Mouse (Mus musculus) heart, embryonic 13.5 days (tissue): ENCODE data around the gene Slit3. TPM values are rescaled to one million over a fixed set of nuclear protein-coding genes. Genes with fewer than 3 reads are reported as not detected.

Source experiments
- ATAC-seq: fragments of 200-750 bp; cut with Nextera tagmentation; 2 replicates; pipeline ENCODE4 v1.8.0; 2017; ENCODE audit warnings: moderate TSS enrichment; ENCODE audit not compliant: insufficient number of reproducible peaks, low FRiP score, low TSS enrichment; ENCODE audit errors: extremely low read depth
- H3K27ac ChIP-seq: fragments of 300-500 bp; sonication (generic); replicated peaks from 2 replicates; pipeline ENCODE4 v1.5.1; 2015; ENCODE audit warnings: moderate library complexity, mild to moderate bottlenecking, inconsistent platforms
- H3K27me3 ChIP-seq: fragments of 300-500 bp; sonication (generic); replicated peaks from 2 replicates; pipeline ENCODE4 v1.6.1; 2015; ENCODE audit warnings: mild to moderate bottlenecking, inconsistent platforms
- H3K36me3 ChIP-seq: fragments of 300-500 bp; sonication (generic); 2 replicates; pipeline ENCODE4 v1.6.1; 2015; ENCODE audit warnings: mild to moderate bottlenecking, inconsistent platforms
- H3K4me1 ChIP-seq: fragments of 300-500 bp; sonication (generic); 2 replicates; pipeline ENCODE4 v1.6.1; 2015; ENCODE audit warnings: inconsistent platforms
- H3K4me2 ChIP-seq: fragments of 300-500 bp; sonication (generic); 2 replicates; pipeline ENCODE4 v1.6.1; 2015; ENCODE audit warnings: inconsistent platforms, mild to moderate bottlenecking, moderate library complexity
- H3K4me3 ChIP-seq: fragments of 300-500 bp; sonication (generic); 2 replicates; pipeline ENCODE4 v1.5.1; 2015; ENCODE audit warnings: moderate library complexity, mild to moderate bottlenecking, inconsistent platforms
- H3K9ac ChIP-seq: fragments of 300-500 bp; sonication (generic); 2 replicates; pipeline ENCODE4 v1.6.1; 2015; ENCODE audit warnings: inconsistent platforms, mild to moderate bottlenecking, moderate library complexity
- H3K9me3 ChIP-seq: fragments of 300-500 bp; sonication (generic); 2 replicates; pipeline ENCODE4 v1.6.1; 2016; ENCODE audit warnings: inconsistent platforms
- WGBS: fragments of 180-500 bp; shearing (Covaris S2); methylation state at CpG from one replicate; pipeline ENCODE4 v1.1.7; 2015; ENCODE audit warnings: mixed read lengths; 5-methylcytosine and 5-hydroxymethylcytosine counted together
- polyA plus RNA-seq: library from polyadenylated mRNA; unstranded; fragments of >200 nt; fragmentation: Nextera tagmentation; extraction: Ambion mirVana; gene quantifications from 2 replicates; pipeline ENCODE4 v1.2.1, GENCODE M21; 2015

Slit3 gene
- polyA plus RNA-seq, 1 experiment from 2014 or later: 12.5 TPM

DNA sequence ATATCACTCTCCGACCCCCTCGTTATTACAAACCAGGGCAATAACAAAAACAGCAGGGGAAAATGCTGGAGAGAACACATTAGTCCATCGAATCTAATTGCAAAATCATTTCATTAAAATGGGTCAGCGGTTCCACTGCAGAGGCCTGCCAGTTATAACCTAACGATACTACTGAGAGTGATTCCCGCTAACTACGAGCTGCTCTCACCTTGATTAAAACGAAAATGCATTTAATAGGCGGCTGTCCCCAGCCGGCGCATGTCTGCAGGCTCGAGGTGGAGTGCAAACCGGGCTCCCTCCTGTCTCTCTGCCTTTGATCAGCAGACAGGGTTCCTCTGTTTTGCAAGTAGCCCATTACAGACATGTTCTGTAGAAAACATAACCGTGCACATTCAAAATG is 498.4 kb downstream of the Slit3 start:
- ATAC-seq: no peak
- Histone ChIP-seq H3K9me3 (no peaks in the 10 kb centered on the region), H3K9ac (no peak overlapping the region), H3K36me3 (no peaks in the 10 kb centered on the region), H3K4me2 (no peak overlapping the region), H3K4me3 (no peak overlapping the region), H3K27ac (no peak overlapping the region), H3K4me1 (peaks cover 15% of the 10 kb centered on the region), H3K27me3 (no peaks in the 10 kb centered on the region)
- 81% methylated on average over 14 of the region's 14 CpGs for WGBS

DNA sequence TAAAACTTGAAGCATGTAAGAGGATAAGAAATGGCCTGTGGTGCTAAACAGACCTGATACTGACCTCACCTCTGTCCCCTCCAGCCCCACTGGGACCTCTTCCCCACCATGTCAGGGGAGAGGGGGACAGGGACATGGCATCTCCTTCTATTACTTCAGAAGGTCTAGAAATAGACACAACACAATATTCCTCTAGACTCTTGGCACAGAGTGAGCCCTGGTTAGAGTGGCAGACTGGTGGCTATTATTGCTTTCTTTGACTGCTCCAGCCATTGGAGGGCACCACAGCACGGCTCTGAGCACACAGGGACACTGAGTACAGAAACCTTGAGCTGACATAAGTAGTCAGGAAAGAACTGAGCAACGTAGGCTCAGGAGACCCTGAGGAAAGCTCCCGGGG is 501.7 kb downstream of the Slit3 start:
- H3K9me3 ChIP-seq: no peaks in the 10 kb centered on the region
- 80% methylated on average over 3 of the region's 3 CpGs for WGBS
- no peak for ATAC-seq

GRCm38 (mm10) chr11:35624515-35625270 is 503.7 kb downstream of the Slit3 start:
- Histone ChIP-seq H3K36me3 (peaks cover under 1% of the 10 kb centered on the region; the same call in 1 of the 2 replicates), H3K4me3 (no peak overlapping the region), H3K9me3 (no peaks in the 10 kb centered on the region), H3K4me1 (peaks cover 46% of the 10 kb centered on the region), H3K27ac (0 out of 2 replicates have a peak overlapping the region, but pooled peaks have one; percentile 17), H3K9ac (no peak overlapping the region), H3K27me3 (no peaks in the 10 kb centered on the region), H3K4me2 (no peak overlapping the region)
- 59% methylated on average over 21 of the region's 21 CpGs for WGBS
- no peak for ATAC-seq

More for the DNA sequence above, 501.7 kb downstream of the Slit3 start:
- no peak overlapping the region for H3K4me2 ChIP-seq
- H3K4me1 ChIP-seq: peaks cover 42% of the 10 kb centered on the region
- no peak overlapping the region for H3K27ac ChIP-seq
- H3K4me3 ChIP-seq: no peak overlapping the region
- no peaks in the 10 kb centered on the region for H3K36me3 ChIP-seq
- H3K27me3 ChIP-seq: no peaks in the 10 kb centered on the region
- no peak overlapping the region for H3K9ac ChIP-seq

GRCm38 (mm10) chr11:35625576-35625975 is 504.6 kb downstream of the Slit3 start:
- no peak overlapping the region for H3K4me3 ChIP-seq
- no peak overlapping the region for H3K9ac ChIP-seq
- 0 out of 2 replicates have a peak overlapping the region, but pooled peaks have one; percentile 17 for H3K27ac ChIP-seq
- H3K27me3 ChIP-seq: no peaks in the 10 kb centered on the region
- no peak overlapping the region for H3K4me2 ChIP-seq
- no peaks in the 10 kb centered on the region for H3K9me3 ChIP-seq
- 0 out of 2 replicates have a peak, but pooled peaks have one; percentile 40 for ATAC-seq
- peaks cover 9% of the 10 kb centered on the region for H3K36me3 ChIP-seq
- 34% methylated on average over 6 of the region's 6 CpGs for WGBS
- peaks cover 44% of the 10 kb centered on the region for H3K4me1 ChIP-seq

DNA sequence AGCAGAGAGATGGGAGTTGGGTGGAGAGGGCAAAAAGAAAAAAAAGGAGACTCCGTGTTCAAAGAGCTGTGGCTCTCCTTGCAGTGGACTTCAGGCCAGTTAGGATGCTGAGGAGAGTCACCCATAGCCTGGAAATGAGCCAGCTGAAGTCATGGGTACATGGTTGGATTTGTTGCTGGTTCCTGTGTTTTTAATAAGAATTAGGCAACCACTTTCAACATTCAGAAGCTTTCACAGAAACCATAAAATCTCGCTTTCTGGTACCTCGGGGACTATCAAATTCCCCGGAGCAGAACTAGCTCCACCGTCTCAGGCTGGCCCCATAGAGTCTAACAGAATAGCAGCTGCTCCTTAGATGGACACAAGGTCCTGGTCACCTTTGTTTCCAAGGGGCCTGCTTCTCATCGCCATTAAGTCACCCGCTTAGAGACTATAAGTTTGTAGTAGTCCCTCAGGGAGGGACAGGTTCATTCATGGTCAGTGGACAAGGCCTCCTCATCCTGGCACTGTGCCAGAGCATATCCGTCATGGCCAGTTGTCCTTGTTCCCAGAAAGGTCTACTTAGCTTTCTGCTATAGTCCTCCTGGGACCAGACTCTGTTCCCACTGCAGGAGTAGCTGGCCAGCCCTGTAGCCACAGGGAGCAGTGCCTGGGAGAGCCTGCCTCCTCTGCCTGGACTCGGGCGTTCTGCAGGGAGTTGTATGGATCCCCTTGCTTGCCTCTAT is 505.3 kb downstream of the Slit3 start:
- 78% methylated on average over 10 of the region's 10 CpGs for WGBS
- H3K9me3 ChIP-seq: no peaks in the 10 kb centered on the region
- peaks cover 36% of the 10 kb centered on the region for H3K4me1 ChIP-seq
- no peak overlapping the region for H3K4me2 ChIP-seq
- no peak overlapping the region for H3K4me3 ChIP-seq
- H3K9ac ChIP-seq: no peak overlapping the region
- H3K27me3 ChIP-seq: no peaks in the 10 kb centered on the region
- 0 out of 2 replicates have a peak overlapping the region, but pooled peaks have one; percentile 3 for H3K27ac ChIP-seq
- H3K36me3 ChIP-seq: peaks cover 10% of the 10 kb centered on the region
- no peak for ATAC-seq

DNA sequence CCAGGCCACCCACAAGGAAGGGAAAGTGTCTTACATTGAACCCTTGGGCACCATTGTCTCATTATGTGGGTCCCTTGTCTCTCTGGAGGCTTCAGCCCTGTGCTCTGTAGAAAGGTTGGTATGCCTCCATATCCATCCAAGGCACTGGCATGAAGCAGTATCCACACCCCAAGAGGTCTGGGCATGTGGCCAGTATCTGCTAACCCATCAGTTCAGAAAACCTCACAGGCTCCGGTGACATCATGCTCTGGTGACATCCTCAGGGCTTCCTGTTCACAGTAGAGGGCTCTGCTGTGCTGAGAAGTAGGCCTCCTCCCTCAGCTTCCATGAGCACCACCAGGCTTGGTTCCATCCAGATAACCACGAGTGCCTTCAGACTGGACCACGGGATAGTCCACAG is 506.8 kb downstream of the Slit3 start:
- H3K27ac ChIP-seq: no peak overlapping the region
- no peak overlapping the region for H3K4me3 ChIP-seq
- ATAC-seq: no peak
- H3K9me3 ChIP-seq: no peaks in the 10 kb centered on the region
- no peaks in the 10 kb centered on the region for H3K27me3 ChIP-seq
- peaks cover 35% of the 10 kb centered on the region for H3K4me1 ChIP-seq
- 67% methylated on average over 3 of the region's 3 CpGs for WGBS
- peaks cover 10% of the 10 kb centered on the region for H3K36me3 ChIP-seq
- no peak overlapping the region for H3K4me2 ChIP-seq
- no peak overlapping the region for H3K9ac ChIP-seq

GRCm38 (mm10) chr11:35632262-35632661 is 511.2 kb downstream of the Slit3 start:
- WGBS: 66% methylated on average over 5 of the region's 5 CpGs
- H3K4me3 ChIP-seq: no peak overlapping the region
- H3K4me1 ChIP-seq: peaks cover 16% of the 10 kb centered on the region
- no peak overlapping the region for H3K4me2 ChIP-seq
- ATAC-seq: no peak
- H3K36me3 ChIP-seq: peaks cover 12% of the 10 kb centered on the region
- H3K27ac ChIP-seq: no peak overlapping the region
- no peak overlapping the region for H3K9ac ChIP-seq
- no peaks in the 10 kb centered on the region for H3K9me3 ChIP-seq
- no peaks in the 10 kb centered on the region for H3K27me3 ChIP-seq

DNA sequence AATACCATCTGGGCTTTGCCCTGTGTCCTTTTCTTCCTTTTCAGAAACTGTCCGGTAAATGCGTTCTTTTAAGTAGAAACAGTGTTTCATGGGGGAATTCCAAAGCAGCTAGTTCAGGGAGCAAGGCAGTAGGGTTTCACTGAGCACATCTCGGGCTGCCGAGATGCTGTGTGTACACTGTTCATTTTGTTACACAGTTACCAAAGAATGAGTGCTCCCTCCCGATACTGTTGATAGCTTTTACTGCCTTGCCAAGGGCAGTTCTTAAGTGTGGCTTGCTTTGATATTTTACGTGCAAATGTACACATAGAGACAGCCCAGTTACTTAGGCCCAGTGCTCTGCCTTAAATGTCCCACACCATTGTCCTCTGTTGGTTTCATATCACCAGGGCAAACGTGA is 516.1 kb downstream of the Slit3 start:
- no peak for ATAC-seq
- Histone ChIP-seq H3K27ac (no peak overlapping the region), H3K4me3 (no peak overlapping the region), H3K9ac (no peak overlapping the region), H3K9me3 (no peaks in the 10 kb centered on the region), H3K4me2 (no peak overlapping the region), H3K27me3 (no peaks in the 10 kb centered on the region), H3K36me3 (0 out of 2 replicates have a peak, but pooled peaks cover 2% of the 10 kb centered on the region), H3K4me1 (peaks cover 13% of the 10 kb centered on the region)
- 81% methylated on average over 7 of the region's 7 CpGs for WGBS

DNA sequence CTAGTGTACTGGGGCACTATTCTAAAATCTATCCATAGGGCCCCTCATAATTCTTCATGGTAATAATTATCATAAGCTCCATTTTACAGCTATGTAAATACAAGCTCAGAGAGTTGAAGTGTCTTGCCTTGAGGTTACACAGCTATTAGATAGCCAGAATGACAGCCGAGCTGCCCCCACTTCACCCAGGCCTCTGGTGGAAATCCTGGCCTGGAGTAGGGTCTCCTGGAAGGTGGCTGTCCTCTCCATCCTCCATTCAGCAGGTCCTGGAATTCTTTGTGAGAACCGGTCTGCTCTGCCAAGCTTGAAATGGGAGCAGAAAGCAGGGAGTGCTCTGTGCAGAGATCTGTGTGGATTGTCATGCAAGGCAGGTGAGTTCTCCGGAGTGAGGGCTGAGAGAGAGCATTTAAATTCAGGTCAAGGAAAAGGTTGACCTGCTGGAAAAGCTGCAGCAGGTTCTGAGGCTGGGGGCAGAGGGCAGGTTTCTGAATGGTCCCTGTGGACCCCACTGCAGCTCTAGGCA is 517.9 kb downstream of the Slit3 start:
- H3K27ac ChIP-seq: no peak overlapping the region
- H3K4me2 ChIP-seq: no peak overlapping the region
- 0 out of 2 replicates have a peak, but pooled peaks cover 2% of the 10 kb centered on the region for H3K36me3 ChIP-seq
- H3K9ac ChIP-seq: no peak overlapping the region
- peaks cover 13% of the 10 kb centered on the region for H3K4me1 ChIP-seq
- no peaks in the 10 kb centered on the region for H3K9me3 ChIP-seq
- no peaks in the 10 kb centered on the region for H3K27me3 ChIP-seq
- no peak overlapping the region for H3K4me3 ChIP-seq
- 25% methylated on average over 3 of the region's 3 CpGs for WGBS
- ATAC-seq: no peak

GRCm38 (mm10) chr11:35639428-35639827 is 518.4 kb downstream of the Slit3 start:
- no peak overlapping the region for H3K4me3 ChIP-seq
- H3K27me3 ChIP-seq: no peaks in the 10 kb centered on the region
- H3K4me2 ChIP-seq: no peak overlapping the region
- 49% methylated on average over 11 of the region's 11 CpGs for WGBS
- H3K36me3 ChIP-seq: 0 out of 2 replicates have a peak, but pooled peaks cover 2% of the 10 kb centered on the region
- ATAC-seq: no peak
- no peak overlapping the region for H3K9ac ChIP-seq
- no peak overlapping the region for H3K27ac ChIP-seq
- peaks cover 13% of the 10 kb centered on the region for H3K4me1 ChIP-seq
- H3K9me3 ChIP-seq: no peaks in the 10 kb centered on the region

DNA sequence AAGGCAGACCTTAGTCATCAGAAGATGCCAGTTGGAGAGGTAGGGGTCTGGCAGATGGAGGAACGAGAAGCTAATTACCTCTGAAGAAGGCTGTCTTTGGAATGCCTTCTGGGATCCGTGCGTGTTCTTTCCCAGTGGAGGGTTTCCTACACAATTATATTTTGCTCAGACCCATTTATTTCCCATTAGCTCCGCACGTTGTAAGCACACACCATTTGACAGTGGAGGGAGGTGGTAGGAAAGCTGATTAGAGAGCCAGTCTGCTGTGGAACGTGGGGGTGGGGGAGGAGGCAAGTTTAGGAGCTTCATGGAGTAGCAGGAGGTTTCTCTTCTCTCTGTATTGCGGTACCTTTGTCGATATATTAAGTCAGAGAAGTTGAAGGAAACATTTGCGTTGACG is 530.3 kb downstream of the Slit3 start:
- Histone ChIP-seq H3K4me1 (peaks cover 15% of the 10 kb centered on the region), H3K36me3 (peaks cover 13% of the 10 kb centered on the region; the same call in 1 of the 2 replicates), H3K4me2 (no peak overlapping the region), H3K4me3 (no peak overlapping the region), H3K27me3 (no peaks in the 10 kb centered on the region), H3K9ac (no peak overlapping the region), H3K9me3 (no peaks in the 10 kb centered on the region), H3K27ac (no peak overlapping the region)
- WGBS: 71% methylated on average over 10 of the region's 10 CpGs
- no peak for ATAC-seq
